Mouse (Mus musculus) bone marrow, adult 2 months (tissue): ENCODE results near the gene Dirc2.

Experiments
- CTCF ChIP-seq: fragments of 200-500 bp; IDR thresholded peaks from 2 replicates; pipeline ENCODE4 v1.5.1; 2011; ENCODE audit warnings: low read length, control low read depth; ENCODE audit not compliant: control insufficient read depth, insufficient read depth
- POLR2A ChIP-seq: fragments of 200-500 bp; IDR thresholded peaks from 2 replicates; pipeline ENCODE4 v1.6.1; 2011; ENCODE audit warnings: low read depth, mild to moderate bottlenecking, control low read depth, low read length, borderline replicate concordance; ENCODE audit not compliant: control insufficient read depth

DNA sequence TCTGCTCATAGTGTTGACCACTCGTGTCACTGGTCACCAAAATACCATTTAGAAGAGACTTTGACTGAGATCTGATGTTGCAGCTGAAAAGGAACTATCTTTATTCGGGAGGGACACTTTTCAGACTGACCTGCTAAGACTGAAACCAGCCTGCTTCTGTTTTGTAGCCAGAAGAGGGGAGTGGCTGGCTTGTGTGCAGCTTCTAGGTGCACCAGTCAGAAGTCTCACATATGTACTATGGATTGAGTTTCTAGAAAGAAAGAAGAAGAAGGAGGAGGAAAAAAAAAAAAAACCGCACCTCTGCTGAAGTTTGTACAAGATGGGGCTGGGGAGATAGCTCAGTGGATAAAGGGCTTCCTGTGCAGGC is 14.0 kb upstream of the Dirc2 start:
- TF ChIP-seq POLR2A: no peak
- no peak for TF ChIP-seq CTCF
